Mouse (Mus musculus) adrenal gland, adult 18-20 months (tissue): Measurements from ENCODE around the gene Hltf. TPM values are rescaled to one million over a fixed set of nuclear protein-coding genes. Genes with fewer than 3 reads are reported as not detected.
"Not testable (repeated sequence)": the region's sequence is repeated elsewhere in the genome, so short reads cannot be mapped to it uniquely, and the experiment has no call there.

ENCODE experiments used
- DNase-seq, 2 experiments: peaks; one replicate each; pipeline ENCODE4 v3.0.0; 2021 to 2022; ENCODE audit warnings: low spot score in 2 of 2
- total RNA-seq, 2 experiments: library from RNA; stranded (reverse); gene quantifications; 1 replicate in 1 of 2; 2 replicates in 1 of 2; pipeline ENCODE4 v1.2.3; 2021

Hltf gene
- total RNA-seq, 2 experiments from 2014 or later = 16.9 to 24.7 TPM

DNA sequence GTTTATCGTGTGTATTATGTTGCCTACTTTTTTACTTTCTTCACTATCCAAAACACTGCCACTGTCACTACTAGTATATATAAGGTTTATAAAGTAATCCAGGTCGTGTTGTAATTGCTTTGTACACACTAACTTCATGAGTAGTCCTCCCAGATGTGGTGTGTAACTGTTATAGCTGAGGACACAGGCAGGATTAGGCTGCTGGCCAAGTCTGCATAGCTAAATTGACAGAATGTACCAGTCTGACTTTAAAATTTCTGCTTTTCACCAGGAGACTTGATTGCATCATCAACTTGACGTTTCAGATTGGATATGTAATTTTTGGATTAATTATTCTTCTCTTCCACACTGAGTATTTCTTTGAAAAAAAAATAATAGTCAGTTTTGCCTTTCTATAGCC, 46.2 kb downstream of the Hltf start:
- no peak for DNase-seq

DNA sequence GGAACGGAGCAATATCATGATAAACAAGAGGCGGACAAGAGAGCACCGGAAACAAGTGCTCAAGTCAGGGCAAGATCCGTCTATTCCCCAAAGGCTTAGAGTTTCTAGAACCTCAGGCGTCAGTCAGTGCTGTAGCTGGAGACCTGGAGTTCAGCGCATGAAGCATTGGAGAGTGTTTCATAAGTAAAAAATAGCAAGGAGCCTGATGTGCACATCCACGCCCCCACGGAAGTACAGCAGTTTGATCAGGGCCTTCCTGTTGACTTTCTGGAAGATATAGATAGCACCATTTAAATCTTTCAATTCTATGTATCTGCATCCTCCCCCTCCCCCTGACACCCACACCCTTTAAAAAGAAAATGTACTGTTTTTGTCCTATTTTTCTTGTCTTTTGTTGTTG, 46.7 kb downstream of the Hltf start:
- DNase-seq = no peak

DNA sequence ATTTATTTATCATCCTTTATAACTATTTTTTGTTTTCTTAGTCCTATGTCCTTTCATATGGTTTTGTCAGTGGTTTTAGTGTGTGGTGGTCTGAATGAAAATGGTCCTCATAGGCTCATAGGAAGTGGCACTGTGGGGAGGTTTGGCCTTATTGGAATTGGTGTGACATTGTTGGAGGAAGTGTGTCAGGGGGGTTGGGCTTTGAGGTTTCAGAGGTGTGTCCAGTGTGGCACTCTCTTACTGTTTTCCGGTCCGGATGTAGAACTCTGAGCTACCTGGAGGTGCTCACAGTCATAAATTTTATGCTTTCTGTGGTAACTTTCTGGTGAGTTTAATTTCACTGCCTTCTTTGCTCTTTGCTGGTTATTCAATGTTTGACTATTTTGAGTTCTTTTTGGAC, 47.2 kb downstream of the Hltf start:
- DNase-seq = no peak

DNA sequence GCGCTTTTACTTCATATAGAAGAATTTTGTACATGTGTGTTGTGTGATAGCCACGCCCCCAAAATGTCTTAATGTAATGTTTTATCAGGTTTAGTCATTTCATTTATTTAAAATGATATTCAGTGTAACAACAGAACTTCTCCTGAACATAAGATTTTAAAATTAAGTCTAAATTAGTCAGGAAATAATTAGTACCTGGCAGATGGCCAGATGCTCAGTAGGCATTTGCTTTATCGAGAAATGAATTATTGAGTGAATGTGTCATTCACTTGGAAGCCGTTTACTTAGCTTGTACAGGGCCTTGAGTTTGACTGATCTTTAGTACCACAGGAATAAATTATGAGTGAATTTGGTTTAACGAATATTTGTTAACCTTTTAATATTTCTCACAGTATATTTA, 51.3 kb downstream of the Hltf start:
- no peak for DNase-seq

DNA sequence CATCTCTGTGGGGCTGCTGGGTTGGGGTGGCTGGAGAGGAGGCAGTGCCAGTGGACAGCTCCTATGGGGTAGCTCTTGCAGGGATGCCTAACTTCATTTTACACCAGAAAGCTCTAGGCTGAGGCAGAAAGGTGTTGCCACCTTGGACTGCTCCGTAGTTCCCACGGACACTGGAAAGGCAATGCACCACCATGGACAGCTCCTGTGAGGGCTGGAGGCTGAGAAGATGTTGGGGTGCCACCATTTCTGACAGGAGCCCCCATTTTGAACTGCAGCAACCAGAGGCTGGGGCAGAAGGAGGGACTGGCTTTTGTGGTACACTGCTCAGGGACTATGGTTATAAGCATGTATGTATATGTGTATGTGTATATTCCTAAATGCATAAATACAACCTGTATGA, 54.3 kb downstream of the Hltf start:
- DNase-seq = no peak

DNA sequence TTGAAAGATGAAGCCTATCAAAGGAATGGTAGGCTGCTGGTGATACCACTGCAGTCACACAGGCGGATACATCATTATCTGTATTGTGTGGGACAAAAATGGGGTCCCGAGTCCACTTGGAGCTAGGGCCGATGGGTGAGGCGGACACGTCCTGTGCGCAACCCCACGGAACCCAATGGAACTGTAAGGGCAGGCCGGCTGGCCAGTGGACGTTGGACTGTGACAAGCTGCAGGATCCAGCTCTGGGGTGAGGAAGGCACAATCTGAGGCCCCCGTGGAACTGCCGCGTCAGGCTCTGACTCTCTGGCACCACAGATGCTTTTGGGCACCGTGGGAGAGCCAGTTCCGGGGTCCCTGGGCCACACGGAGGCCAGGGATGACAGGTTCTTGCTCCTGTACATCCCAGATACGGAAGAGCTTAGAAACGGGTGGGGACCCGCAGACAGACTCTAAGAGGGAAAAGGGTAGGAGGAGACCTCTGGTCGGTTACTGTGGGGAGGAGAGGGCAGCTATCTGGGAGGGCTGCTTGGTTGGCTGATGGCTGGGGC, 61.5 kb downstream of the Hltf start:
- no peak for DNase-seq

DNA sequence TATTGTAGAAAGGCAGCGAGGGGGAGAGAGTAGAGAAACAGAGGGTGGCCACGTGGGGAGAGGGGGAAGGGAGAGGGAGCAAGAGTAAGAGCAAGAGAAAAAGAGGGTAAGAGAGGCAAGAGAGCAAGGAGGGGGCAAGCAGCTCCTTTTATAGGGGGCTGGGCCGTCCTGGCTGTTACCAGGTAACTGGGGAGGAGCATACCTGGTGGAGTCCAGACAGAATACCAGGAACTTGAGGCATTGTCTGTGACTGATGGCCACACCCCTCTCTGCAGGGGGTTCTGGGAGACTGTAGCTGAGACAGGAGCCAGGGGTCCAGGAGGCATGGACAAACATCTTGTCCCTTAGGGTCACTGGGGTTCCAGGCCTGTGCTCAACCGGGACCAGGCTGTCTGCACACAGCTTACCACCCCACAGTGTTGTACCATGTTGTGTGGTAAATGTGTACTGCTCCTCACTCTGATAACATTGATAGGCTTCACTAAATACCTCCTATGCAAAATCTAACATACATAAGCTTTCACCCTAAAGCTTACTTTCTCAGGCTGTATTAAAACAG, 62.2 kb downstream of the Hltf start:
- DNase-seq = no peak

DNA sequence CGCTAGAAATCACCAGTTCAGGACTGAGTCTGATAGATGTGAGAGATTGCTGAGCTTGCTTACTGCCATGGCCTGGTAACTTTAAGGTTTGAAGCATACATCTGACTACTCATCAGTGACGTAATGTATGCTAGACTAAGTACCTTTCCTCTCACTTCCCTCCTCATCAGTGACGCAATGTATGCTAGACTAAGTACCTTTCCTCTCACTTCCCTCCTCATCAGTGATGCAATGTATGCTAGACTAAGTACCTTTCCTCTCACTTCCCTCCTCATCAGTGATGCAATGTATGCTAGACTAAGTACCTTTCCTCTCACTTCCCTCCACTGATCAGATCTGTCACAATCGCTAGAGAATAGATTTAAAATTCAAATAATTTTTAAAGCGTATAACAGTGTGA, 64.0 kb downstream of the Hltf start:
- not testable (repeated sequence) for DNase-seq

DNA sequence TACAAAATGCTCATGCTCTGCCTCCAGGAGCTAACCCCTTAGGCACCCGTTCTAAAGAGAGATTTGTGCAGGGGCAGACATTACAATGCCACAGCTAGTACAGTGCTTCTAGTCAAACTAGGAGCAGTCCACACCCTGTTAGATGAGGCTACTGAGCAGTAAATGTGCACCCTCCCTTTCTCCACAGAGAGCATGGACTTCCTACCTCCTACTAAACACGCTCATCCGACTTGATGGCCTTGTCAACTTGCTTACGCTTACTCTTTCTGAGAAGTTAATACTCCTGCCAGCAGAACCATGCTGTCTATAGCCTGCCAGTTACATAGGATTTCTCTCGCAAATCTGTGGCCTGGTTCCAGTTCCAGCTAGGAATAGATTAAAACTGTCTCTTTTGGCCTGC, 68.0 kb downstream of the Hltf start:
- no peak for DNase-seq

DNA sequence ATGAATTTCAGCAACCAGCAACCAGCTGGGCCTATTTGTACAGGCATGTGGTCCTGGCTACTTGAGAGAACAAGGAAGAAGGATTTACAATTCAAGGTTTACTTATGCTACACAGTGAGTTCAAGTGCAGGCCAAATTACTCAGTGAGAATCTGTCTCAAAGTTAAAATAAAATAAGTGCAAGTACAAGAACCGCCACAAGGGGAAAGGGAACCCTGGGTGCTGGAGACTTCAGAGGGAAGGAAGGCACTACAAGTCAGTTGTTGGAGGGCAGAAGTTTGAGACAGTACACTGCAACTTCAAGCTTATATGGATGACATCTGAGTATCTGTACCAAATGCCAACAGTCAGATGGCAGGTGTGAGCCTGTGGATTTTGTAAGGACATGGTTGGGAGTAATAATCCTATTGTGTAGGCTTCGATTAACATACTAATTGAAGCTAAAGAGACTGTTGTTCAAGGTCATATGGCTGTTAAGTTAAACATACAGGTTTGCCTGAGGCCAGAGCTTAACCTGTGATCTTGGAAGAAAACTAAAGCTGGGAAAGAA, 69.5 kb downstream of the Hltf start:
- DNase-seq = no peak

DNA sequence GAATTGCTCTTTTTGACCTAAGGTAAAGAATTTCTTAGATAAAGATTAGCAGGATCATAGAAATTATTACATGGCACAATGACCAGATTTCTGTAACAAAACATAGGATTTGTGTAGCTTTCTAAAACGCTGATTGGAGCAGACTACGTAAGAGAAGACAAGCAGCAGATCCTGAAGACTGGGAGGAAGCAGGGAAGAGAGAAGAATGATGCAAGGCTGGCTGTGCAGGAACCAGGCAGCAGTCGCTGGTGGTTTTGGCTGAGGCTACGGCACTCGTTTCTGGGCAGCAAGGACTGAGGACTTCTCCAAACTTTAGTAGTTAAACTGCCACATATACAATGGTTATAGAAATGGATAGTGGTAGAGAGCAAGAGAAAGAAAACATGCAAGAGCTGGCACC, 71.9 kb downstream of the Hltf start:
- DNase-seq = no peak

DNA sequence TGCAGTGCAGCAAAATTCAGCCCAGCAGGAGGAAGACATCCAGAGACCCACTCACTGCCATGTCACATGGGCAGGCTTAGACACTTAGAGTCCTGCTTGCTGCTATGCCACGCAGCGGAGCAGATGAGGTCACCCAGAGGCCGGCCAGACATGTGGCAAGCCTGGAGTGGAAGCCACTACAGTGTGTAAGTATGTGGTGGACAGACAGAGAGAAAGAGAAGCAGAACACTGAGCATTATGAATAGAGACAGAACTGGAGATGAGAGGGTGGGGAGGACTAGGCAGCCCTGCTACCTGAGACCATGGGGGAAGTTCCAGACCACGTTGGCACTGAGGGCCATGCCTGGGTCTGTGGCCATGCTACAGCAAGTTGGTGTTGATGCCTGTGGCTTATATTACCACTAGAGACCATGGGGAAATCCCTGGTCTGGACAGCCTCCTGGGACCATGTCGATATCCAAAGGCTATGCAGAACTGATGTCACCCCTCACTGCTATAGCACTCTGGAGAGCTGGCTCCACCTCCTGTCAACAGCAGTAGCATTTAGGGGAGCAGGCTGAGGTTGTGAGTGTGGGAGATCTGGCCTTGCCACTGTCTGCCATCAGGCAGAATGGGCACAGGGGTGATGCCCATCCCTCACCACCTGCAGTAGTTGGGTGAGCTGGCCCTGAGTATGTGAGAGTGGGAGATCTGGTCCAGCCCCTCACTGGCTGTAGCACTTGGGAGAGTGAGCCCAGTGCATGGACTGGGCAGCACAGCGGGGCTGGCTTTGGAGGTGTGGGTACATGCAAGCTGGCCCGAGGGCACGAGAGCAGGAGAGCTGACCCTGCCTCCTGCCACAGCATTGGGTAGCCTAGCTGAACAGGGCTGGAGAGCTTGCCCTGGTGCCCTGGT, 73.1 kb downstream of the Hltf start:
- no peak for DNase-seq

DNA sequence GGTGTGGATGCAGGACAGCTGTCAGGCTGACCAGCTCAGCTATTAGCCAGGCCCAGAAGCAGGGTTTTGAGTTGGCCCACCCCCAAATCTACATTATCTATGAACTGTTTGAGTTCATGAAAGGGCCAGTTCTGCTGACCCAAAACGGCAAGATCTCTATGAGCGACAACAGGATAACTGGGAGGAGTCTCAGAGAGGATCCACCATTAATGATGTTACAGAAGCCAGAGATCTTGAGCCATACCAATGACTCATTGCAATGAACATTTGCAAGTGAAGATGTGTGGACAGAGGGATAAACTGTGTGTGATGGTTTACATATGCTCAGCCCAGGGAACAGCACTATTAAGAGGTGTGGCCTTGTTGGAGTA, 73.7 kb downstream of the Hltf start:
- no peak for DNase-seq

DNA sequence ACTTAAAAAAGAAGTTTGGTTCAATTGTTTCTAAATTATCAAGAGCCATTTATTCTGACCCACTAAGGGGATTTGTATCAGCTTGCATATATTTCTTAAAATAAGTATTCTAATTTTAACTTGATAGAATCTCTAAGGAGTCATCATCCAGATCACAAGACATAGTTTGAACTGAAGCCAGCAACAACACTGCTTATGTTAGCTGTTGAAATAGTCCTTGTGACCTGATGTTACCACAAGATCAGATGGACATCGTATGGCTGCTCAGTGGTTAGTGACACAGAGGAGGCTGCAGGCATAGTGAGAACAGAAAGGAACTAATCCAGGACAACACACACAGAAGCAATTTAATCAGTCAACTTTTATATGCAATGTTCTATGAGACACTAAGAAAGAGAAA, 75.1 kb downstream of the Hltf start:
- DNase-seq = no peak

DNA sequence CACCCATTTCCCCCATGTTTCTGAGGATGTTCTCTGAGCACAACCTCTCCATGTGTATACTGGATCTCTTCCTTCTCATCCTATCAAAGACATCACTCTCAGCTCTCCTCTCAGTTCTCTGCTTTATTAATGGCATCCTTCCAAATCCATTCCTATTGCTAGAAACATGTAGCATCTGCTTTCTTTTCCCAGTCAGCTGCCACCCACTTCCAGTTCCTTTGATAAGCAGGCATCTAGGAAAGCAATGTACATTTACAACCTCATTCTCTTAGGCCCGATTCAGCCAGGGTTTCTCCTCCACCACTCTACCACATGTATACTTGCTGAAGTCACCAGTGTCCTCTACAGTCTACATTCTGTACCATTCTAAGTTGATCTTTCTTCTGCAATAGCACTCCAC, 76.1 kb downstream of the Hltf start:
- DNase-seq = no peak

DNA sequence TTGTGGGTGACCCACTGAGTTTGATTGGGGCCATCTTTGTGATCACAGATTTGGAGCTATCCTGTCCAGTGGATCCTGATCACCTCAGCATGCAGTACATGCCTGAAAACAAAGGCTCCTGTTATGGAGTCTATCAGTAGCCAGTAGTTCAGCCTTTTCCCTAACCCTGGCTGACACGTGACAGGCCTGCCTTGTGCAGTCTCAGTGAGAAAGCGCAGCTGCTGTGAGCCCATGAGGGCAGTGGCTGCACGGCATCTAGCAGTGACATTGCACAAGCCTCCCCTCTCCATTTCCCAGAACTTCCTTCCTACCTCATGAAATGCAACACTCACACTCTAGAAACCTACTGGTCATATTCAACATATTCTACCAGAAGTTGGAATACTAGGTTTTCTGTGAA, 76.9 kb downstream of the Hltf start:
- DNase-seq = no peak

DNA sequence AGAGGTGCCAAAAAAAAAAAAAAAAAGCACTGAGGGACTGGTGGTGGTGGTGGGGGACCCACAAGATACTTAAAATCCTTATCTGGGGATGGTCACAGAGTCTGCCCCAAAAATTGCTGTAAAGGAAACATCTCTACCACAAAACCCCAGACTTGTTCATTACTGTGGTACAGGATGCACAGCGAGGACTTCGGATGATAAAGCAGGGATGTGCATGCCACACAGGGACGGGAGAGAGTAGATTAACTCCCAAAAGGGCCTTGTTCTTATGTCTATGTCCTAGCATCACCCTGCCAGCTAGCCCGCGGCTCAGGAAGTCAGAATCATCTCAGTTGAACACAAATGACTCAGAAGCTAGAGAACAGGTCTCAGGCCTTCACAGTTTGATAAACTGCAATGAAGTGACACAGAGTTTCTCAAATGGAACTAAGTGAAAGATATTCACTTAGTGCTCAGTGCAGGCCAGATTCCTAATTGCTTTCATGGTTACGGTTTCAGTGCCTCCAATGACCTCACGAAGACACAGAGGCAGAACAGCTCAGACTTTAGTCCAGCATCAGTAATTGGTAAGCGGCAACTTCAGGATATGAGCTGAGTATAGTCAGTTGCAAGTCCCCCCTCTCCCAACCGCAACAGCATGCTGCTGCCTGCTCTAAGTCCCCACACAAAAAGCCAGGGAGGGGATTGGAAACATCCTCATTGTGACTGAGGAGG, 79.4 kb downstream of the Hltf start:
- no peak for DNase-seq

DNA sequence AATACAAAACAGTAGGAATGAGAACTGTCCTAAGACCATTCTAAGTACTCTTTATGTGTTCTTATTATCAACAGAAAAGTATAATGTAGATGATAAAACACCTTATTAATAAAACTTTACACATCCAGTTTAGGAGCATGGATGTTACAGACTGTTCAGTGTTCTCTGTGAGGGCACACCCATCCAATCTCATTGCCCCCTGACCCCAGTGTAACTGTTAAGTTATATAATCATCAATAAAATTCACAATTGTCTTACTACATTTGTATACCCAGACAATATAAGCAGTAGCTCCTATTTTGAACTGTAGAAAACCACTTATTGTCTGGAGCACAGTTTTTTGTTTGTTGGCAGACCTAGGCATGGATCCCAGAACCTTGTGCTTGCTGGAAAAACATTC, 83.6 kb downstream of the Hltf start:
- no peak for DNase-seq

DNA sequence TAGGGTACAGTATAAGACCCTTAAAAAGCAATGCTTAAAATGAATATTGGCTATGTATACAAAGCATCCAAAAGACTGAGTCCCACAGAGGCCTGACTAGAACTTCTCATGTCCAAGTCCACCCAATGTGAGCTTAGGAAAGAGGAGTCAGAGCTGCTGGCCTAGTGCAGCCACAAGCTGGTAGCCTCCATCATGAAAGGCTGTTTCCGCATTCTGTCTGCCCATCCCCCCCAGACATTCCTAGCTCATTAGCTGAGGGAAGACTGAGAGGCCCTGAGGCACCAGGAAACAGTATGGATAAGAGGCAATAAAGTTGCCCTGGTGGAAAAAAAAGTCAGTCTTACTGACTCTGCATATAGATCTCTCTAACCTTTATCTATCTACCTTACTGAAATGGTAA, 84.1 kb downstream of the Hltf start:
- no peak for DNase-seq

DNA sequence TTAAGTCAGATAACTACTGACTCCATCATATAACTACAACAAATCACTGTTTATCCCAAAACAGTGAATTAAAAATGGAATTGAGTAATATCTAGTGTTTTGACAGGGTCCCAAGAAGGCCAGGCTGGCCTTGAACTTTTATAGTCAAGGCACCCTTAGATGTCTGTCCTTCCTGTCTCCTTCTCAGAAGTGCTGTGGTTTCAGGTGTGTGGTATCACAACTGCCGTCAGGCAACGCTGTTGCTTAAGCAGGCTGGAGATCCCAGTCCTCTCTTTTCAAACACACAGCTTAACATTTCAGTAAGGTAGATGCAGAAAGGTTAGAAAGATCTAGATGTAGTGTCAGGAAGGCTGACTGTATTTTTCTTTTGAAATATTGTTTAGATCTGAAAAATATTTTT, 84.5 kb downstream of the Hltf start:
- no peak for DNase-seq

DNA sequence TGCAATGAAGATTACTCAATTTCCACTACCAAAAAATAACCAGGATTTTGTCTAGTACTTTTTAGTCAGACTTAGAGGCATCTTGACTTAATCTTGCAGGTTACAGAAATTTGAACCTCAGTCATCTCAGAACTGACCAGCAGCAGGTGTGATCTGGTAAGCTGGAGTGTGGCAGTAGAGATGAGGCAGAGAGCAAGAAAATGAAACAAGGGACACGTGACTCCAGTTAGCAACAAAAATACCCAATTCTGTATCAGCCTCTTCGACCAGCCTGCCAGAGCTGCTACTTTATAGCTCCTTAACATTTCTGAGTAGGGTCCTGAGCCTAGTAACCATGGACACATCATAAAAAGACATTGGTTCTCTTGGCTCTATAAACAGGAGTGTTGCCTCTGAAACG, 85.0 kb downstream of the Hltf start:
- DNase-seq = no peak

DNA sequence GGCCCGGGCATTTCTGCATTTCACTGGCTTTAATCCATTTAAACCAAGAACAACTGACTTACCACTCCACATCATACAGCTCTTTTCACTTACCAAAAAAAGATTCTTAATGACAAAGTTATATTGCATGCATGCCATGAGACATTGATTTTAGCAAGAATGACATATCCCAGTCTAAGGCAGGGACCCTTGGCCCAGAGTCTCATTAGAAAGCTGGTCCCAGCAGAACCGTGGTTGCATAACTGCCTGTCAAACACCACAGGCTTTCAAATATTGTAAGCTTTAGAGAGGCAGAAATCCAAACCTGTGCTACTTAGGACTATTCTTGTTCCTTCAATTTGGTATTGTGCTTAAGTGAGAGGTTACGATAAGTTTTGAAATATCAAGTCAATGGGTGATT, 86.1 kb downstream of the Hltf start:
- DNase-seq = no peak
